Mouse (Mus musculus) embryonic fibroblast, embryonic 13.5 days (primary cell): ENCODE measurements around the gene Ash1l.

Experiments
- CTCF ChIP-seq: IDR thresholded peaks from 2 replicates; pipeline ENCODE4 v1.5.1; 2011; ENCODE audit warnings: mild to moderate bottlenecking, control low read depth, low read length, moderate library complexity, borderline replicate concordance; ENCODE audit not compliant: insufficient read depth
- POLR2A ChIP-seq: IDR thresholded peaks from 2 replicates; pipeline ENCODE4 v1.6.1; 2011; ENCODE audit warnings: low read depth, mild to moderate bottlenecking, control low read depth, low read length, moderate library complexity

- TF ChIP-seq CTCF (no peak), POLR2A (no peak)
These were observed 165.1 kb downstream of the Ash1l start for GRCm38 (mm10) chr3:89115522-89115921.
